Mouse (Mus musculus) intestine, embryonic 16.5 days (tissue): ENCODE results near the gene Zfp933. TPM values are rescaled to one million over a fixed set of nuclear protein-coding genes. Genes with fewer than 3 reads are reported as not detected.

Experiments used
- ATAC-seq: fragments of 200-750 bp; cut with Nextera tagmentation; 2 replicates; pipeline ENCODE4 v1.8.0; 2017; ENCODE audit warnings: moderate TSS enrichment, moderate library complexity
- H3K27ac ChIP-seq: fragments of 300-500 bp; sonication (generic); 2 replicates; pipeline ENCODE4 v1.5.1; 2014; ENCODE audit warnings: mild to moderate bottlenecking, low read length
- H3K27me3 ChIP-seq: fragments of 300-500 bp; sonication (generic); replicated peaks from 2 replicates; pipeline ENCODE4 v1.6.1; 2014; ENCODE audit warnings: low read length, control low read depth, mixed read lengths; ENCODE audit not compliant: control insufficient read depth, insufficient read depth
- H3K36me3 ChIP-seq: fragments of 300-500 bp; sonication (generic); 2 replicates; pipeline ENCODE4 v1.6.1; 2014; ENCODE audit warnings: low read length, control low read depth; ENCODE audit not compliant: control insufficient read depth, insufficient read depth
- H3K4me1 ChIP-seq: fragments of 300-500 bp; sonication (generic); 2 replicates; pipeline ENCODE4 v1.6.1; 2014; ENCODE audit warnings: low read length, control low read depth, mixed read lengths; ENCODE audit not compliant: control insufficient read depth, insufficient read depth
- H3K4me2 ChIP-seq: fragments of 300-500 bp; sonication (generic); 2 replicates; pipeline ENCODE4 v1.6.1; 2014; ENCODE audit warnings: low read depth, low read length, control low read depth
- H3K4me3 ChIP-seq: fragments of 300-500 bp; sonication (generic); 2 replicates; pipeline ENCODE4 v1.5.1; 2014; ENCODE audit warnings: mild to moderate bottlenecking, low read length
- H3K9ac ChIP-seq: fragments of 300-500 bp; sonication (generic); 2 replicates; pipeline ENCODE4 v1.6.1; 2014; ENCODE audit warnings: low read depth, low read length
- H3K9me3 ChIP-seq: fragments of 300-500 bp; sonication (generic); 2 replicates; pipeline ENCODE4 v1.6.1; 2016; ENCODE audit warnings: low read length, control low read depth; ENCODE audit not compliant: control insufficient read depth
- WGBS: fragments of 180-500 bp; shearing (Covaris S2); extraction: QIAGEN DNeasy Blood & Tissue Kit; methylation state at CpG from one replicate; pipeline ENCODE4 v1.1.7; 2014; 5-methylcytosine and 5-hydroxymethylcytosine counted together
- polyA plus RNA-seq: library from polyadenylated mRNA; unstranded; fragments of >200 nt; fragmentation: Nextera tagmentation; extraction: Ambion mirVana; gene quantifications from 2 replicates; pipeline ENCODE4 v1.2.1, GENCODE M21; 2015

The Zfp933 gene
- polyA plus RNA-seq, 1 experiment from 2014 or later = 4.3 TPM

- Histone ChIP-seq H3K4me2 (no peak overlapping the region), H3K4me3 (no peak overlapping the region), H3K27me3 (no peaks in the 10 kb centered on the region), H3K9me3 (no peaks in the 10 kb centered on the region), H3K4me1 (no peaks in the 10 kb centered on the region), H3K27ac (no peak overlapping the region), H3K9ac (no peak overlapping the region), H3K36me3 (peaks cover 47% of the 10 kb centered on the region)
- 80% methylated on average over 6 of the region's 6 CpGs for WGBS
- no peak for ATAC-seq
Observed at GRCm38 (mm10) chr4:147883041-147883440, 34.9 kb upstream of the Zfp933 start.

GRCm38 (mm10) chr4:147881792-147882191 lies 33.6 kb upstream of the Zfp933 start:
- no peaks in the 10 kb centered on the region for H3K9me3 ChIP-seq
- H3K27ac ChIP-seq = no peak overlapping the region
- no peaks in the 10 kb centered on the region for H3K4me1 ChIP-seq
- H3K36me3 ChIP-seq = peaks cover 42% of the 10 kb centered on the region
- 94% methylated on average over 7 of the region's 7 CpGs for WGBS
- ATAC-seq = no peak
- no peak overlapping the region for H3K4me2 ChIP-seq
- H3K27me3 ChIP-seq = no peaks in the 10 kb centered on the region
- no peak overlapping the region for H3K4me3 ChIP-seq
- H3K9ac ChIP-seq = no peak overlapping the region

- H3K4me1 ChIP-seq = no peaks in the 10 kb centered on the region
- H3K9me3 ChIP-seq = no peaks in the 10 kb centered on the region
- WGBS = 55% methylated on average over 5 of the region's 5 CpGs
- peaks cover 42% of the 10 kb centered on the region for H3K36me3 ChIP-seq
- no peak overlapping the region for H3K27ac ChIP-seq
- H3K27me3 ChIP-seq = no peaks in the 10 kb centered on the region
- H3K9ac ChIP-seq = no peak overlapping the region
- ATAC-seq = no peak
- H3K4me2 ChIP-seq = no peak overlapping the region
- H3K4me3 ChIP-seq = no peak overlapping the region
Observed at GRCm38 (mm10) chr4:147879865-147880264, 31.7 kb upstream of the Zfp933 start.

GRCm38 (mm10) chr4:147879456-147879855 lies 31.3 kb upstream of the Zfp933 start:
- no peaks in the 10 kb centered on the region for H3K27me3 ChIP-seq
- H3K36me3 ChIP-seq = peaks cover 44% of the 10 kb centered on the region
- no peaks in the 10 kb centered on the region for H3K9me3 ChIP-seq
- H3K9ac ChIP-seq = no peak overlapping the region
- H3K4me3 ChIP-seq = no peak overlapping the region
- peak; percentile 12; the same call in 1 of the 2 replicates for ATAC-seq
- H3K4me2 ChIP-seq = no peak overlapping the region
- 77% methylated on average over 2 of the region's 2 CpGs for WGBS
- H3K27ac ChIP-seq = no peak overlapping the region
- H3K4me1 ChIP-seq = no peaks in the 10 kb centered on the region

- Histone ChIP-seq H3K36me3 (peaks cover 47% of the 10 kb centered on the region), H3K9ac (no peak overlapping the region), H3K4me2 (no peak overlapping the region), H3K4me1 (no peaks in the 10 kb centered on the region), H3K4me3 (no peak overlapping the region), H3K27ac (no peak overlapping the region), H3K9me3 (no peaks in the 10 kb centered on the region), H3K27me3 (no peaks in the 10 kb centered on the region)
- no peak for ATAC-seq
- 97% methylated on average over 9 of the region's 9 CpGs for WGBS
Observed at GRCm38 (mm10) chr4:147878537-147878936, 30.4 kb upstream of the Zfp933 start.

- Histone ChIP-seq H3K27me3 (no peaks in the 10 kb centered on the region), H3K9me3 (no peaks in the 10 kb centered on the region), H3K36me3 (peaks cover 44% of the 10 kb centered on the region), H3K9ac (no peak overlapping the region), H3K27ac (no peak overlapping the region), H3K4me1 (no peaks in the 10 kb centered on the region), H3K4me3 (no peak overlapping the region), H3K4me2 (no peak overlapping the region)
- WGBS = 83% methylated on average over 4 of the region's 4 CpGs
- no peak for ATAC-seq
Observed at GRCm38 (mm10) chr4:147875852-147876575, 27.8 kb upstream of the Zfp933 start.

- H3K9me3 ChIP-seq = no peaks in the 10 kb centered on the region
- peak overlapping the region; percentile 78 for H3K4me2 ChIP-seq
- peak overlapping the region; percentile 90 for H3K4me3 ChIP-seq
- H3K27me3 ChIP-seq = no peaks in the 10 kb centered on the region
- peaks cover 15% of the 10 kb centered on the region for H3K4me1 ChIP-seq
- WGBS = 14% methylated on average over 5 of the region's 5 CpGs
- H3K27ac ChIP-seq = peak overlapping the region; percentile 69
- peaks cover 32% of the 10 kb centered on the region for H3K36me3 ChIP-seq
- no peak for ATAC-seq
- peak overlapping the region; percentile 70 for H3K9ac ChIP-seq
Observed at GRCm38 (mm10) chr4:147869238-147869637, 21.1 kb upstream of the Zfp933 start.

GRCm38 (mm10) chr4:147868450-147869031 lies 20.4 kb upstream of the Zfp933 start, which contains the start of the genes Miip and Fv1:
TSS of gene Miip (minus strand) at chr4:147868816.
TSS of gene Fv1 (plus strand) at chr4:147868979.
- Histone ChIP-seq H3K4me3 (peak within 1 kb of the TSS; percentile 90), H3K36me3 (peaks cover 29% of the 10 kb centered on the region), H3K9ac (peak within 1 kb of the TSS; percentile 91), H3K27me3 (no peaks in the 10 kb centered on the region), H3K27ac (peak within 1 kb of the TSS; percentile 83), H3K4me1 (peaks cover 15% of the 10 kb centered on the region), H3K4me2 (peak within 1 kb of the TSS; percentile 78), H3K9me3 (no peaks in the 10 kb centered on the region)
- WGBS = under 1% methylated on average over 30 of the region's 30 CpGs
- ATAC-seq = peak; percentile 99

GRCm38 (mm10) chr4:147867563-147868449 lies 19.6 kb upstream of the Zfp933 start:
- Histone ChIP-seq H3K4me3 (peak overlapping the region; percentile 90), H3K9me3 (no peaks in the 10 kb centered on the region), H3K27ac (peak overlapping the region; percentile 83), H3K4me1 (peaks cover 15% of the 10 kb centered on the region), H3K27me3 (no peaks in the 10 kb centered on the region), H3K9ac (peak overlapping the region; percentile 91), H3K4me2 (peak overlapping the region; percentile 67), H3K36me3 (peaks cover 24% of the 10 kb centered on the region; the same call in 1 of the 2 replicates)
- ATAC-seq = peak; percentile 29
- 3% methylated on average over 22 of the region's 22 CpGs for WGBS
